Mouse (Mus musculus) E14TG2a.4 (cell line): Measurements from ENCODE around the gene Cit.

Source experiments
- H3K27me3 ChIP-seq: 2 replicates; pipeline ENCODE4 v1.6.1; 2014; ENCODE audit warnings: low read length, control low read depth; ENCODE audit not compliant: insufficient read depth
- H3K36me3 ChIP-seq: 2 replicates; pipeline ENCODE4 v1.6.1; 2014; ENCODE audit warnings: low read length, control low read depth; ENCODE audit not compliant: insufficient read depth
- H3K4me1 ChIP-seq: replicated peaks from 2 replicates; pipeline ENCODE4 v1.6.1; 2014; ENCODE audit warnings: low read depth, low read length, control low read depth
- H3K4me3 ChIP-seq: replicated peaks from 2 replicates; pipeline ENCODE4 v1.5.1; 2014; ENCODE audit warnings: mild to moderate bottlenecking, low read length
- H3K9me3 ChIP-seq: 2 replicates; pipeline ENCODE4 v1.6.1; 2014; ENCODE audit warnings: low read length, control low read depth
- CTCF ChIP-seq: conservative IDR thresholded peaks from 2 replicates; pipeline ENCODE4 v1.5.1; 2014; ENCODE audit warnings: low read length
- NANOG ChIP-seq: IDR thresholded peaks from 2 replicates; pipeline ENCODE4 v1.6.1; 2014; ENCODE audit warnings: borderline replicate concordance, low read length, mixed read lengths
- POU5F1 ChIP-seq: IDR thresholded peaks from 2 replicates; pipeline ENCODE4 v1.6.1; 2014; ENCODE audit warnings: low read length, borderline replicate concordance

The Cit gene

GRCm38 (mm10) chr5:116024327-116024739 lies 179.3 kb downstream of the Cit start, which contains the start of gene Prkab1:
Prkab1 (minus strand) TSS chr5:116024508.
- peaks cover 64% of the 10 kb centered on the region for H3K4me1 ChIP-seq
- TF ChIP-seq POU5F1 (no peak), CTCF (no peak), NANOG (no peak)
- no peaks in the 10 kb centered on the region for H3K27me3 ChIP-seq
- peak within 1 kb of the TSS; percentile 93 for H3K4me3 ChIP-seq
- no peaks in the 10 kb centered on the region for H3K9me3 ChIP-seq
- H3K36me3 ChIP-seq, result peaks cover 34% of the 10 kb centered on the region

GRCm38 (mm10) chr5:116026107-116026506 lies 181.0 kb downstream of the Cit start:
- Histone ChIP-seq H3K36me3 (peaks cover 17% of the 10 kb centered on the region), H3K4me3 (no peak overlapping the region), H3K9me3 (no peaks in the 10 kb centered on the region), H3K4me1 (peaks cover 62% of the 10 kb centered on the region), H3K27me3 (no peaks in the 10 kb centered on the region)
- no peak for TF ChIP-seq POU5F1
- TF ChIP-seq CTCF, result no peak
- no peak for TF ChIP-seq NANOG

GRCm38 (mm10) chr5:116026561-116026960 lies 181.5 kb downstream of the Cit start:
- H3K27me3 ChIP-seq, result no peaks in the 10 kb centered on the region
- no peak overlapping the region for H3K4me3 ChIP-seq
- H3K4me1 ChIP-seq, result peaks cover 61% of the 10 kb centered on the region
- TF ChIP-seq CTCF (no peak), NANOG (no peak), POU5F1 (no peak)
- peaks cover 12% of the 10 kb centered on the region for H3K36me3 ChIP-seq
- H3K9me3 ChIP-seq, result no peaks in the 10 kb centered on the region

- TF ChIP-seq NANOG (no peak), POU5F1 (no peak), CTCF (no peak)
- no peak overlapping the region for H3K4me3 ChIP-seq
- no peaks in the 10 kb centered on the region for H3K9me3 ChIP-seq
- no peaks in the 10 kb centered on the region for H3K36me3 ChIP-seq
- peaks cover 5% of the 10 kb centered on the region for H3K27me3 ChIP-seq
- peaks cover 39% of the 10 kb centered on the region for H3K4me1 ChIP-seq
Observed at GRCm38 (mm10) chr5:116029071-116029470, 184.0 kb downstream of the Cit start.

- H3K36me3 ChIP-seq, result no peaks in the 10 kb centered on the region
- H3K4me1 ChIP-seq, result peaks cover 35% of the 10 kb centered on the region
- no peaks in the 10 kb centered on the region for H3K9me3 ChIP-seq
- H3K27me3 ChIP-seq, result peaks cover 7% of the 10 kb centered on the region
- H3K4me3 ChIP-seq, result peak overlapping the region; percentile 35; the same call in 1 of the 2 replicates
- no peak for TF ChIP-seq POU5F1
- TF ChIP-seq CTCF, result no peak
- no peak for TF ChIP-seq NANOG
Observed at GRCm38 (mm10) chr5:116030566-116031189, 185.6 kb downstream of the Cit start.

- Histone ChIP-seq H3K9me3 (no peaks in the 10 kb centered on the region), H3K4me1 (peaks cover 35% of the 10 kb centered on the region), H3K36me3 (no peaks in the 10 kb centered on the region), H3K27me3 (peaks cover 12% of the 10 kb centered on the region), H3K4me3 (peak overlapping the region; percentile 35; the same call in 1 of the 2 replicates)
- TF ChIP-seq CTCF (peak; percentile 90), POU5F1 (no peak)
Observed at GRCm38 (mm10) chr5:116031190-116031577, 186.1 kb downstream of the Cit start.

- H3K27me3 ChIP-seq, result peaks cover 23% of the 10 kb centered on the region
- no peaks in the 10 kb centered on the region for H3K9me3 ChIP-seq
- H3K4me1 ChIP-seq, result peaks cover 28% of the 10 kb centered on the region
- H3K4me3 ChIP-seq, result no peak overlapping the region
- H3K36me3 ChIP-seq, result no peaks in the 10 kb centered on the region
- TF ChIP-seq NANOG (no peak), CTCF (no peak), POU5F1 (no peak)
Observed at GRCm38 (mm10) chr5:116036465-116036864, 191.4 kb downstream of the Cit start.

- peaks cover 23% of the 10 kb centered on the region for H3K27me3 ChIP-seq
- peaks cover 27% of the 10 kb centered on the region for H3K4me1 ChIP-seq
- no peaks in the 10 kb centered on the region for H3K9me3 ChIP-seq
- no peak overlapping the region for H3K4me3 ChIP-seq
- no peaks in the 10 kb centered on the region for H3K36me3 ChIP-seq
- TF ChIP-seq POU5F1, result no peak
- TF ChIP-seq NANOG, result no peak
- no peak for TF ChIP-seq CTCF
Observed at GRCm38 (mm10) chr5:116037731-116038130, 192.7 kb downstream of the Cit start.

- no peaks in the 10 kb centered on the region for H3K36me3 ChIP-seq
- no peak for TF ChIP-seq CTCF
- TF ChIP-seq POU5F1, result no peak
- no peak for TF ChIP-seq NANOG
- H3K4me3 ChIP-seq, result 0 out of 2 replicates have a peak overlapping the region, but pooled peaks have one; percentile 3
Observed at GRCm38 (mm10) chr5:116039706-116040105, 194.6 kb downstream of the Cit start.

More at GRCm38 (mm10) chr5:116039706-116040105, 194.6 kb downstream of the Cit start:
- Histone ChIP-seq H3K4me1 (peaks cover 29% of the 10 kb centered on the region), H3K9me3 (no peaks in the 10 kb centered on the region), H3K27me3 (peaks cover 18% of the 10 kb centered on the region)
